Mouse (Mus musculus): ENCODE data around the gene Slc32a1.

GRCm38 (mm10) chr2:158611726-158612670 is 1.4 kb downstream of the Slc32a1 start:
- TF ChIP-seq HCFC1 (IDR thresholded peaks at IDR 0.05; ENCODE audit: borderline replicate concordance, insufficient read depth, low read length) (no peak), CHD2 (IDR thresholded peaks at IDR 0.05; ENCODE audit: low read depth, low read length) (no peak), MAFK (IDR thresholded peaks at IDR 0.05; ENCODE audit: insufficient read depth, low read depth, low read length) (no peak), ZC3H11A (IDR thresholded peaks at IDR 0.05; ENCODE audit: borderline replicate concordance, low read depth, low read length) (no peak)

Data from ES-E14 (cell line).